Mouse (Mus musculus): ENCODE results near the gene Tnni1.

The Tnni1 gene

GRCm38 (mm10) chr1:135767324-135767890 lies 11.8 kb upstream of the Tnni1 start:
- no peak for DNase-seq (ENCODE audit: low spot score)

DNA sequence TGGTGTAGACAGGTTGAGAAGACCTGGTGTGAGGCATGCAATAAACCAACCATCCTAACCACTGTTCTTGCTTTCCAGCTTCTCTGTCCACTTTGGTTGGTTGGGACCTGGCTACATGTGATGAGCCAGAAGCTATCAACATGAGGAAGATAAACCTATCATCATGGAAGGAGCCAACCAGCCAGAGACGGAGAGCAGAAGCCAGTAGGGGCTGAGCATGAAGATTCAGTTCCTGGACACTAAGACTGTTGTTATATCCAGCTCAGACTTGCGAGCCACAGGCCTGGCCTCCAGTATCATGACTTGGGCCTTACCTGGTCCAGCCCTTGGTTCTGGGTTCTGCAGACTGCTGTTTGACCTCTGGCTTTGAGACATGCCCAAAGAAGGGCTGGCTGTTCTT lies 10.8 kb upstream of the Tnni1 start:
- no peak for DNase-seq (ENCODE audit: low spot score)

DNA sequence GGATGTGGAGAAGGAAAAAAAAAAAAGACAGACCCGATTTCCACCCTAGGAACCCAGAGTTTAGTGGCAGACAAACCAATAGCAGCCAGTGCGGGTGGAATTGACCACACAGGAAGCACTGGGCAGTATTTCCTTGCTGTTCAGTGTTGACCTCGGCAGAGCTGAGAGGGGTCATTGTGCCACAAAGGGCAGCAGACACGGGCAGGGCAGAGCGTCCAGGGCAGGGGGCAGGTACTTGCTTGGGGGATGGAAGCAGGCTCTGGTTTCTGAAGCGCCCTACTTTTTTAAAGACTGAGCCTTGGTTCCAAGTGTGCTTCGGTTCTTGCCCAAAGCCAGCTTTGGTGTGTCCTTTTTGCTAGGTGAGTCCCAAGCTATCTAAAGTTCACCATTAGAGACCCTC lies 9.0 kb upstream of the Tnni1 start:
- no peak for DNase-seq (ENCODE audit: low spot score)

DNA sequence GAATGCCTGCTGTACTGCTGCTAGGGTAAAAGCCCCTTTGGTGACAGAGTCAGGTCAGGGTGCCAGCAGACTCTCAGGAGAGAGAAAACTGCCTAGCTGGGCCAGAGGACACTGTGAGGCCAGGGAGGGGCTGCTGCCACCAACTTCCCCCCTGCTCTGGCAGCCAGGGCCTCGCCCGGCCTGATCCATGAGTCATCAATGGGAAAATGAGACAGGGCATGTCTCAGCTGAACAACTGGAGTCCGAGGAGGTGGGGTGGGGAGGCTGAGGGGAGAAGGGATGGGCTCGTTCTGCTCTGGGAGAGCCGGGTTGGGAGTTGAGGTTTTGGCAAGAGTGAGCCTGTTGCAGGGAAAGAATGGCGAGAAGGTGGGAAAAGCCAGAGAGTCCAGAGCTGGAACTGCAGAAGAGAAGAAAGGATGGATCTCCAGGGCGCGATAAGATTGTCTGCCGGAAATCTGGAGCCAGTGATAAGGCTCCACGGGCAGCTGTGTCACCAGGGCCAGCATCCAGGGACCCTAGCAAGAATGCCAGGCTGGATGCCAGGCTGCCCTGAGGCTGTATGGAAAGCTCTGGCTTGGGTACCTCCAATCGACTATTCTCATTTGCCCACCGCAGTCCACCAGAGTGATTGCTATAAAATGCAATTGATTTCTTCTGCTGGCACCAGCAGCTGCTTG lies 8.2 kb upstream of the Tnni1 start:
- no peak for DNase-seq (ENCODE audit: low spot score)

GRCm38 (mm10) chr1:135771573-135771970 lies 7.7 kb upstream of the Tnni1 start:
- DNase-seq (ENCODE audit: low spot score): no peak

DNA sequence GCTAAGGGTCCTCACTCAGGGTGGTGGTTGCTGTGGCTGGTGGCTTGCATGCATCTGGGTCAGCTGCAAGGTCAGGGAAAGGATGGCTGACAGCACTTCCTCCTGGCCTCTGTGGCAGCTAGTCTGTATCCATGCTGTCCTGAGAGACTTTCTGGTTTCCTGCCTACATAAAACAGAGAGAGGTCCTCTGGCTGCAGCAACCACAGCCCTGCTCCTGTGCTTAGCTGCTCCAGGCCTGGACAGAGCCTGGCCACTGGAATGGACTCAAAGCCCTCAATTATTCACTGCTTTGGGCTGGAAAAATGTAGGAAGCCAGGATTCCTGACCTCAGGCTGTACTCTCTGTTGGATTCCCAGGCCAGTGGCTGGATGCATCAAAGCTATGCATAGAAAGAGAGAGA lies 2.6 kb upstream of the Tnni1 start:
- no peak for DNase-seq (ENCODE audit: low spot score)

GRCm38 (mm10) chr1:135777046-135777445 lies 2.2 kb upstream of the Tnni1 start:
- DNase-seq (ENCODE audit: low spot score): no peak

DNA sequence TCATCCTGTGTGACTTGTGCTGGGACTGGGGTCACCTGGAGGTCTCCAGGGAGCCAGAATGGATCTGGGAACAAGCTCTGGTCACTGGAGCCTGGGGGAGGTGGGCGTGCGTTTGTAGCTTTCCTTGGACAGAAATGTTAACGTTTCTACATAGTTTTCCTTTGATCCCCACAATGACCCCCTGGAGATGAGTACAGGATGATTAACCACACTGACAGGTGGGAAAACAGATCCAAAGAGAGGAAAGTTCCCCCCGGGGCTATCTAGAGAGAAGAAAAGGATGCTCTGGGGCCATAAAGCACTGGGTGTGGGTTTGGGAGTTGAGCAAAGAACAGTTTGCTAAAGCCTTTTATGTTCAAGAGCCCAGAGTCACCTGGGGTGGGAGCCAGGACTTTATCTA lies 1.4 kb downstream of the Tnni1 start:
- DNase-seq (ENCODE audit: low spot score): no peak

DNA sequence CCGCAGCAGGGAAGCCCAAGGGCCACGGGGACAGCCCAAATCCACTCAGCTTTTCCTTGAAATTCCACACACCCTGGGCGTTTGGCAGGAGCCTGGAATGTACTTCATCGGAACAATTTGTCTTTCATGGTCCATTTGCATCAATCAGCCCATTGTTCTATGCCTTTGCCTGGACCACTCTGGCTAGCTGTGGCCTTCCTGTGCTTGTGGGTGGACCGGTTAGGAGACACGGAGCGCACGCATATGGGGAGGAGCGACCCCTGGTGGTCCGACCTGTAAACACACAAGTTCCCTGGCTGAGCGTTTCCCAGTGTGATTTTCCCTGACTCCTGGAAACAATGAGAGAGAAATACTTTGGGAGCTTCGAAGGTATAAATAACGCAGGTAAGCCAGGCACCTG lies 2.0 kb downstream of the Tnni1 start:
- peak; percentile 53 for DNase-seq (ENCODE audit: low spot score)

GRCm38 (mm10) chr1:135782816-135783215 lies 3.6 kb downstream of the Tnni1 start:
- DNase-seq (ENCODE audit: low spot score): no peak

GRCm38 (mm10) chr1:135787799-135788198 lies 8.6 kb downstream of the Tnni1 start:
- DNase-seq (ENCODE audit: low spot score): peak; percentile 54

GRCm38 (mm10) chr1:135788708-135789107 lies 9.5 kb downstream of the Tnni1 start:
- DNase-seq (ENCODE audit: low spot score): no peak

GRCm38 (mm10) chr1:135789815-135790214 lies 10.6 kb downstream of the Tnni1 start:
- peak; percentile 46 for DNase-seq (ENCODE audit: low spot score)

- no peak for DNase-seq (ENCODE audit: low spot score)
Observed at GRCm38 (mm10) chr1:135792143-135792939, 13.1 kb downstream of the Tnni1 start.

GRCm38 (mm10) chr1:135793370-135794215 lies 14.4 kb downstream of the Tnni1 start:
- DNase-seq (ENCODE audit: low spot score): no peak

DNA sequence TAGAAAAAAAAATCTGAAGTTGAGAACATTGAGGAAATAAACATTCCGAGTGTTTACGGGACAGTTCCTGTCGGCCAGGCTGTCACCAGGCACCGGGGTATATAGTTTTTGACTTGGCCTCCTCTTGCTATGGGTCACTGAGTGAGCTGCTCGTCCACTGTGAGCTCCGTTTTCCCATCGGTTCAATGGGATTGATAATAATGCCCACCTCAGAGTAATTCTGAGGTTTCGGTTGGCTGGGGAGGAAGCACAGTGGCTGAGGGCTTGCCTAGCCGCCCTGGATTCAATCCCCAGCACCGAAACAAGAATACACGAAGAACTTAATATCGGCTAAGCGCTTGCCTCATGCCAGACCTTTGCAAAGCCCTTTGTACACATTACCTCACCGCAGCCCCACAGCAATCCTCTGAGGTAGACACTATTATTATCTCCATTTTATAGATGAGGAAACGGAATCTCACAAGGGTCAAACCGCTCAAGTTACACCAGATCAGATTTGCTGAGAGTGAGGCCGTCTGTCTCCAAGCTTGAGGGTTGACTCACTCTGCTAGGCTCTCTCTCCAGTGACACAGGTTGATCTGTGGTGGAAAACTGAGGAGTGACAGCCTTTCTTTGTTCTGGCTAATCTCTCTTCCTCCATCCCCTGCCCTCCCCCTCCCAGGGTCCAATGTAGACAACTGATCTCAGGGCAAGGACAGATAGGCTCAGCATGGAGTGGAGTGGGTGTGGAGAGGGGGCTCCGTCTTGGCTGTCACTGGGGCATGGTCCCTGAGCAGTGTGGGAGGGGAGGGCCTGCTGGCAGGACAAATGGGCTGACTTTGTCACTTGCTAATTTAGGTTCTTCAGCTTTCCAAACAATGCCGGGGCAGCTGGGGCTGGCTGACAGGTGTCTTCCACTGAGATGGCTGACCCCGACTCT lies 15.2 kb downstream of the Tnni1 start:
- DNase-seq (ENCODE audit: low spot score): no peak

DNA sequence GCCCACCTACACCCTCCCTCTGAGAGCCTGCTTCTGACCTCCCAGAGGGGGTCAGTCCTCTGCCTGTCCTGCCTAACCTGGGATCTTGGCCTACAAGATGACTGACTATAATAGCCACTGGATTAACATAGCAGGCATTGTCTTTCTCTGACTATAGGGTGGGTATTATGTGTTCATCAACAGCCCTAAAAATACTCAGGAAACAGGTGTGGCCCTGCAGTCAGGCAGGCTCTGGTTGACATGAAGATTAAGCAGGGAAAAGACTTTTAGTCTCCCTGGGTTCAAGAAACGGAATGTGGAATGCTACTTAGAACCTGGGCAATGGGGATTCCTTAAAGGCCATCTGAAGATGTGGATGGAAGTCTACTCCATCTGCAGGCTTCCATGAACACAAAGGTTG lies 19.3 kb downstream of the Tnni1 start:
- no peak for DNase-seq (ENCODE audit: low spot score)

DNA sequence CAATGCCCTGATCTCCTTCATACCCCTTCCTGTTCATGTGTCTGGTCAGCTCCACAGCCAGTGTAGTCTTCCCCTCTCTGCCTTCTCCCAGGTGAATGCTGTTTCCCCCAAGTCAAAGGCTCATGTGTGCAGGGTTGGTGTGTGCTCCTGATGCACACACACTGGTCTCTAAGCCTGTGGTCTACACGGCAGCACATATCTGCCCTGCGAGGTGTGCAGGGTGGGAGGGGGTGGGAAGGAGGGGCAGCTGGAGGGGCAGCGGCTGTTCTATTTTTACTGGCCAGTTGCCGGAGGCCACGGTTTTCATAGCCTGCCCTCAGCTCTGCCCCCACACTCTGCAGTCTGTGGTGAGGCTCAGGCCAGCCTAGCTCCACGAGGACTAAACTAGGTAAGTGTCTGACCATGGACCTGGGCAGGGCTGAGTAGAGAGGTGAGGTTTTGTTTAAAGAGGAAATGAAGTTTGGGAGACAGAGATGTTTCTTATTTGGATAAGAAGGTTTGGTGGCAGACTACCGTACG lies 19.9 kb downstream of the Tnni1 start:
- no peak for DNase-seq (ENCODE audit: low spot score)

GRCm38 (mm10) chr1:135800192-135800950 lies 21.1 kb downstream of the Tnni1 start:
- DNase-seq (ENCODE audit: low spot score): no peak

DNA sequence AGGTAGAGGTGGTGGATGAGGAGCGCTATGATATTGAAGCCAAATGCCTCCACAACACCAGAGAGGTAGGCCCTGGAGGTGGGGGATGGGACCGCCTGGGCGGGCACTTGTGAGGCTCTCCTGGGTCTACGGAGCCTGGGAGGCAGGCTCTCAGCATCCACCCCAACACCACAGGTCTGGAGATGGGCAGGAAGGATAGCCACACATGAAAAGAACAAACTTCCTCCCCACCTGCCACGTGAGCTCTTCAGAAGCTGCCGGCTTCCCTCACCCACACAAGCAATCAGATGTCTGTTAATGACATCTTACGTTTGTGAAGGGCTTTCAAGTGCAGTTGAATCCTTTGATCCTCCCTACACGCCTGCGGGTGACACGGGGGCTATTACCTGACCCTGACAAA lies 28.3 kb downstream of the Tnni1 start:
- DNase-seq (ENCODE audit: low spot score): no peak

Data from ovary, postnatal 10 days (tissue).